Mouse (Mus musculus) ES-E14 (cell line): ENCODE data around the gene Cacng2.

ENCODE experiments used
- CHD2 ChIP-seq: IDR thresholded peaks from 2 replicates; pipeline ENCODE4 v1.6.1; 2014; ENCODE audit warnings: mild to moderate bottlenecking, low read depth, low read length, inconsistent platforms
- HCFC1 ChIP-seq: IDR thresholded peaks from 2 replicates; pipeline ENCODE4 v1.6.1; 2012; ENCODE audit warnings: low read length, inconsistent platforms, borderline replicate concordance; ENCODE audit not compliant: insufficient read depth
- MAFK ChIP-seq: IDR thresholded peaks from 2 replicates; pipeline ENCODE4 v1.6.1; 2014; ENCODE audit warnings: mild to moderate bottlenecking, low read depth, low read length, inconsistent platforms; ENCODE audit not compliant: insufficient read depth
- ZC3H11A ChIP-seq: IDR thresholded peaks from 2 replicates; pipeline ENCODE4 v1.6.1; 2012; ENCODE audit warnings: low read depth, mild to moderate bottlenecking, inconsistent platforms, low read length, borderline replicate concordance
- ZNF384 ChIP-seq: IDR thresholded peaks from 2 replicates; pipeline ENCODE4 v1.6.1; 2012; ENCODE audit warnings: low read depth, low read length, inconsistent platforms

- TF ChIP-seq HCFC1, result no peak
- no peak for TF ChIP-seq MAFK
- no peak for TF ChIP-seq CHD2
- TF ChIP-seq ZC3H11A, result no peak
- TF ChIP-seq ZNF384, result no peak
These were observed 136.4 kb downstream of the Cacng2 start for GRCm38 (mm10) chr15:77983391-77983790.
